Mouse (Mus musculus): Measurements from ENCODE around the gene Prdm10. TPM values are rescaled to one million over a fixed set of nuclear protein-coding genes. Genes with fewer than 3 reads are reported as not detected.
A peak's percentile ranks its signal among the peaks of the same experiment; 100 is the strongest.

Prdm10 gene
- polyA plus RNA-seq, 1 experiment from 2014 or later, result 7.9 TPM

GRCm38 (mm10) chr9:31272160-31272559 lies 8.2 kb upstream of the Prdm10 start:
- Histone ChIP-seq H3K27ac (no peak overlapping the region), H3K4me1 (replicated peaks) (peaks cover 12% of the 10 kb centered on the region), H3K36me3 (no peaks in the 10 kb centered on the region), H3K4me3 (no peak overlapping the region), H3K9me3 (no peaks in the 10 kb centered on the region), H3K27me3 (ENCODE audit: insufficient read depth, poor library complexity, severe bottlenecking) (no peaks in the 10 kb centered on the region)
- 77% methylated on average over 4 of the region's 4 CpGs for WGBS
- no peak for DNase-seq (ENCODE audit: low spot score)

GRCm38 (mm10) chr9:31278651-31279050 lies 1.7 kb upstream of the Prdm10 start:
- Histone ChIP-seq H3K27ac (peak overlapping the region; percentile 100), H3K4me1 (replicated peaks) (peaks cover 42% of the 10 kb centered on the region), H3K27me3 (ENCODE audit: insufficient read depth, poor library complexity, severe bottlenecking) (no peaks in the 10 kb centered on the region), H3K9me3 (no peaks in the 10 kb centered on the region), H3K36me3 (no peaks in the 10 kb centered on the region), H3K4me3 (no peak overlapping the region)
- no peak for DNase-seq (ENCODE audit: low spot score)
- 76% methylated on average over 7 of the region's 7 CpGs for WGBS

- H3K27me3 ChIP-seq (ENCODE audit: insufficient read depth, poor library complexity, severe bottlenecking), result no peaks in the 10 kb centered on the region
- 0 out of 2 replicates have a peak, but pooled peaks cover 2% of the 10 kb centered on the region for H3K36me3 ChIP-seq
- peak overlapping the region; percentile 100 for H3K27ac ChIP-seq
- WGBS, result 48% methylated on average over 2 of the region's 2 CpGs
- no peaks in the 10 kb centered on the region for H3K9me3 ChIP-seq
- no peak for DNase-seq (ENCODE audit: low spot score)
- peaks cover 36% of the 10 kb centered on the region for H3K4me1 ChIP-seq (replicated peaks)
- H3K4me3 ChIP-seq, result peak overlapping the region; percentile 91
These were observed 1.0 kb upstream of the Prdm10 start for GRCm38 (mm10) chr9:31279306-31279705.

GRCm38 (mm10) chr9:31279885-31280365 lies 413 bp upstream of the Prdm10 start:
- Histone ChIP-seq H3K27me3 (ENCODE audit: insufficient read depth, poor library complexity, severe bottlenecking) (no peaks in the 10 kb centered on the region), H3K9me3 (no peaks in the 10 kb centered on the region), H3K27ac (peak overlapping the region; percentile 100), H3K4me1 (replicated peaks) (peaks cover 30% of the 10 kb centered on the region), H3K36me3 (peaks cover 6% of the 10 kb centered on the region), H3K4me3 (peak overlapping the region; percentile 91)
- no peak for DNase-seq (ENCODE audit: low spot score)
- WGBS, result under 1% methylated on average over 25 of the region's 25 CpGs

- DNase-seq (ENCODE audit: low spot score), result no peak
- H3K27ac ChIP-seq, result peak overlapping the region; percentile 100
- no peaks in the 10 kb centered on the region for H3K27me3 ChIP-seq (ENCODE audit: insufficient read depth, poor library complexity, severe bottlenecking)
- peaks cover 30% of the 10 kb centered on the region for H3K4me1 ChIP-seq (replicated peaks)
- no peaks in the 10 kb centered on the region for H3K9me3 ChIP-seq
- peaks cover 17% of the 10 kb centered on the region for H3K36me3 ChIP-seq
- H3K4me3 ChIP-seq, result peak overlapping the region; percentile 91
- under 1% methylated on average over 60 of the region's 63 CpGs for WGBS
These were observed 799 bp downstream of the Prdm10 start for GRCm38 (mm10) chr9:31281011-31281662.

- Histone ChIP-seq H3K4me3 (peak overlapping the region; percentile 91), H3K9me3 (no peaks in the 10 kb centered on the region), H3K4me1 (replicated peaks) (peaks cover 30% of the 10 kb centered on the region), H3K36me3 (peaks cover 19% of the 10 kb centered on the region), H3K27ac (peak overlapping the region; percentile 100), H3K27me3 (ENCODE audit: insufficient read depth, poor library complexity, severe bottlenecking) (no peaks in the 10 kb centered on the region)
- WGBS, result 5% methylated on average over 11 of the region's 11 CpGs
- DNase-seq (ENCODE audit: low spot score), result peak; percentile 44
These were observed 1.3 kb downstream of the Prdm10 start for GRCm38 (mm10) chr9:31281663-31282015.

DNA sequence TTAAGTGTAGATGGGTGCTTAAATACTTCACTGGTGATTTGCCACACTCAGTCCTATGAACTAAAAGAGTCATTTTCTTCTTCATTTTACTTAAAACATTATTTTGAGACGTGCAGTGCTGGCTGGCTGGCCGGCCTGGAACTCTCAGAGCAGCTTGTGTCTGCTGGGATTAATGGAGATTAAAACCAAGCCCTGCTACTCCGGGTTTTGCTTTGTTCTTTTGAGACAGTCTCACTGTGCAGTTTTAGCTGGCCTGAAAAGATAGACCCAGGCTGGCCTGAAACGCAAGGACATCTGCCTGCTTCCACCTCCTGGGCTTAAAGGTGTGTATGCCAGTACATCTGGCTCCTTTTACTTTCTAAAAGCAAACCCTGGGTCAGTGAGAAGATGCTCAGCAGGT lies 2.2 kb downstream of the Prdm10 start:
- Histone ChIP-seq H3K9me3 (no peaks in the 10 kb centered on the region; the same call in 1 of the 2 replicates), H3K27ac (peak overlapping the region; percentile 100), H3K36me3 (peaks cover 22% of the 10 kb centered on the region), H3K27me3 (ENCODE audit: insufficient read depth, poor library complexity, severe bottlenecking) (no peaks in the 10 kb centered on the region), H3K4me1 (replicated peaks) (peaks cover 30% of the 10 kb centered on the region), H3K4me3 (peak overlapping the region; percentile 91)
- 51% methylated on average over 4 of the region's 4 CpGs for WGBS
- no peak for DNase-seq (ENCODE audit: low spot score)

- H3K4me1 ChIP-seq (replicated peaks), result peaks cover 30% of the 10 kb centered on the region
- WGBS, result 89% methylated on average over 4 of the region's 4 CpGs
- H3K9me3 ChIP-seq, result no peaks in the 10 kb centered on the region; the same call in 1 of the 2 replicates
- no peak for DNase-seq (ENCODE audit: low spot score)
- H3K36me3 ChIP-seq, result peaks cover 22% of the 10 kb centered on the region
- H3K27me3 ChIP-seq (ENCODE audit: insufficient read depth, poor library complexity, severe bottlenecking), result no peaks in the 10 kb centered on the region
- peak overlapping the region; percentile 100 for H3K27ac ChIP-seq
- H3K4me3 ChIP-seq, result no peak overlapping the region
These were observed 2.7 kb downstream of the Prdm10 start for GRCm38 (mm10) chr9:31283044-31283443.

DNA sequence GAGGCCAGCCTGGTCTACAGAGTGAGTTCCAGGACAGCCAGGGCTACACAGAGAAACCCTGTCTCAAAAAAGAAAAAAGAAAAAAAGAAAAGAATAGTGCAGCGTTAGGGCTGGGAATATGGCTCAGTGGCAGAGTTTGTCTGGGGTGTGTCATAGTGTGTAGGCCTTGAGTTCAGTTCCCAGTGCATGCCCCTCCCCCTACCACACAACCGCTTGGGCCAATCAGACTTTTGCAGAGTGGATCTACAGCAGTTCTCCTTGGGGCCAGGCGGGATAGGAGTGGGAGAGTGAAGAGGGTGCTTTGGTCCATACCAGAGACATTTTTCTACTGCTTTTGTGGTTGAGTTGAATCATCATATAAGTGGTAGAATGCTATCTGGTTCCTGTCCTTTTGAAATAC lies 3.6 kb downstream of the Prdm10 start:
- no peak for DNase-seq (ENCODE audit: low spot score)
- no peaks in the 10 kb centered on the region; the same call in 1 of the 2 replicates for H3K9me3 ChIP-seq
- 90% methylated on average over 3 of the region's 3 CpGs for WGBS
- no peaks in the 10 kb centered on the region for H3K27me3 ChIP-seq (ENCODE audit: insufficient read depth, poor library complexity, severe bottlenecking)
- H3K36me3 ChIP-seq, result peaks cover 22% of the 10 kb centered on the region
- peaks cover 25% of the 10 kb centered on the region for H3K4me1 ChIP-seq (replicated peaks)
- no peak overlapping the region for H3K27ac ChIP-seq
- no peak overlapping the region for H3K4me3 ChIP-seq

DNA sequence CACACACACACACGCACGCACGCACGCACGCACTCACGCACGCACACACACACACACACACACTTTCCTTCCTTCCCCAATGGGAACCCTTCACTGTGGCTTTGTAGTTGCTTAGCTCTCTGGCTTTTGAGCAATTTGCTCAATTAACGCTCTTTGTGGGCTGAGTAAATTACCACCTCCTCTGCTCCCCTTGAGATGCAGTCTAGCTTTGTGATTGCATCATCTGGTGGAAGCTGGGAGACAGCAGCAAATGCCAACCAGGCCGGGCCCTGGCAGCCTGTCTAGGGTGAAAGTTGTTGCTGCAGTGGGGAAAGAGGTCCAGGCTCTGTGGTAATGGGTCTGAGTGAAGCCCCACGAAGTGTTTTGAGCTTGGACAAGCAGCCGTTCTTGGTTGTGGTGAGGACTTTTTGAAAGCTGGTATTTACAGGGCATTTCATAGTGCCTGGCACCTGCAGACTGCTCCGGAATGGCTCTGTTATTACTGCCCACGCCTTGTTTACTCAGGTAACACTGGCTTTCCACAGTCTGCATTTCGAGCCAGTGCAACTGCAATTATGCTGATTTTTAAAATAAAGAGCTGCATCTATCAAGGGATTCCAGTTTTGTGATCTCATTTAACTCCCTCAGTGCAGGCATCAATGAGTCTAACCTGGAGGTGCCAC lies 10.0 kb downstream of the Prdm10 start:
- H3K4me3 ChIP-seq, result no peak overlapping the region
- peaks cover 12% of the 10 kb centered on the region for H3K36me3 ChIP-seq
- no peak for DNase-seq (ENCODE audit: low spot score)
- H3K4me1 ChIP-seq (replicated peaks), result no peaks in the 10 kb centered on the region
- no peaks in the 10 kb centered on the region; the same call in 1 of the 2 replicates for H3K9me3 ChIP-seq
- H3K27me3 ChIP-seq (ENCODE audit: insufficient read depth, poor library complexity, severe bottlenecking), result no peaks in the 10 kb centered on the region
- no peak overlapping the region for H3K27ac ChIP-seq
- WGBS, result 93% methylated on average over 14 of the region's 14 CpGs

DNA sequence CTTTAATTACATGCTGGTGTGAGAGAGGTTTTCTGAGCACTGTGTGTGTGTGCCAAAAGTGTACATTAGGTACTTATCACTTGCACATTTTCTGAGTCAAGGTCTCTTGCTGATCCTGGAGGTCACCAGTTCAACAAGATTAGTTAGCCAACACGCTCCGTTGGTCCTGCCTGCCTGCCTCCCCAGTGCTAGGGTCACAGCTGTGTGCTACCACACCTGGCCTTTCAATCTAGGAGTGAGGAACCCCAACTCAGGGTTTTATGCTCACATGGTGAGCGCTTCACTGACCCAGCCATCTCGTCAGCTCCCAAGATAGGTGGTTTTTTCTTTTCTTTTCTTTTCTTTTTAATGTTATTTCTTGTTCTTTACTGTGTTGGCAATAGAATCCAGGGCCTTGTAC lies 11.6 kb downstream of the Prdm10 start:
- DNase-seq (ENCODE audit: low spot score), result no peak
- H3K4me1 ChIP-seq (replicated peaks), result no peaks in the 10 kb centered on the region
- H3K27ac ChIP-seq, result no peak overlapping the region
- no peak overlapping the region for H3K4me3 ChIP-seq
- no peaks in the 10 kb centered on the region; the same call in 1 of the 2 replicates for H3K9me3 ChIP-seq
- 76% methylated on average over 4 of the region's 4 CpGs for WGBS
- no peaks in the 10 kb centered on the region for H3K36me3 ChIP-seq
- H3K27me3 ChIP-seq (ENCODE audit: insufficient read depth, poor library complexity, severe bottlenecking), result no peaks in the 10 kb centered on the region

GRCm38 (mm10) chr9:31293208-31293607 lies 12.9 kb downstream of the Prdm10 start:
- no peak for DNase-seq (ENCODE audit: low spot score)

GRCm38 (mm10) chr9:31295311-31295710 lies 15.0 kb downstream of the Prdm10 start:
- no peak for DNase-seq (ENCODE audit: low spot score)
- Histone ChIP-seq H3K27me3 (ENCODE audit: insufficient read depth, poor library complexity, severe bottlenecking) (no peaks in the 10 kb centered on the region), H3K36me3 (no peaks in the 10 kb centered on the region), H3K4me1 (replicated peaks) (no peaks in the 10 kb centered on the region), H3K9me3 (no peaks in the 10 kb centered on the region), H3K27ac (no peak overlapping the region), H3K4me3 (no peak overlapping the region)
- 84% methylated on average over 2 of the region's 2 CpGs for WGBS

More at GRCm38 (mm10) chr9:31293208-31293607, 12.9 kb downstream of the Prdm10 start:
- Histone ChIP-seq H3K27ac (no peak overlapping the region), H3K27me3 (ENCODE audit: insufficient read depth, poor library complexity, severe bottlenecking) (no peaks in the 10 kb centered on the region), H3K4me3 (no peak overlapping the region), H3K9me3 (no peaks in the 10 kb centered on the region), H3K4me1 (replicated peaks) (no peaks in the 10 kb centered on the region), H3K36me3 (no peaks in the 10 kb centered on the region)
- WGBS, result 79% methylated on average over 2 of the region's 2 CpGs
